Mouse (Mus musculus): ENCODE measurements around the gene Gm5741. TPM values are rescaled to one million over a fixed set of nuclear protein-coding genes. Genes with fewer than 3 reads are reported as not detected.

The Gm5741 gene
- polyA plus RNA-seq, 1 experiment from 2014 or later: not detected

DNA sequence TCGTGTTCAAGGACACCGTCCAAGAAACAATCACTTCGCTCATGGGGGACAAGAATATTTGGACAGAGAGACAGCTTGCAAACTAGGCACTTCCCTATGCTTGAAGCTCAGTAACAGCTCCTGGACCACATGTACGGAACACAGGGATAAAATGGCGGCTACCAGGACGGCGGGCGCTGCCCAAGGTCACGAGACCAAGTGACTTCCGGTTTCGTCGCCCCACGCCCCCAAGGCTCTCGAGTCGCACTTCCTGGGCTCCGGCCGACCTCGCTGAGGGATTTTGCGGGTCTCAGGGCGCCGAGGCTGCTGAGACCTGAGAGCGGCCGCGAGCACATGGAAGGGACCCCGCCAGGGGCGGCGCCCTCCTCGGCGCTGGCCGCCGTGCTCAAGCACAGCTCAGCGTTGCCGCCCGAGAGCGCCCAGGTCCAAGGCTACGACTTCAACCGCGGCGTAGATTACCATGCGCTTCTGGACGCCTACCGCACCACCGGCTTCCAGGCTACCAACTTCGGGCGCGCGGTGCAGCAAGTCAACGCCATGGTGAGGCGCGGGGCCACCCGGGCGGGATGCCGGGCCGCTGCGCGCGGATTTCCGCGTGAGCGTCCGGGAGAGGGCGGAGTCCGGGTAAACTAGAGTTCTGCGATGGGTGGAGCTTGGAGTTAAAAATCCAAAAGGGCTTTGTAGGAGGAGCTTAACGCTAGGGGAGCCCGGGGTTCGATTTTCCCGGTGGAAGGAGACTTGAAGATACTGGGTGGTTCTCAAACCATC is 3.9 kb upstream of the Gm5741 start, which contains the start of gene Dhps:
Gene Dhps, plus strand, starts transcription at position 244 of the 768 bp plus-strand sequence.
- Histone ChIP-seq H3K27me3 (replicated peaks; ENCODE audit: control insufficient read depth, insufficient read depth, low read length) (no peaks in the 10 kb centered on the region), H3K27ac (ENCODE audit: low read depth) (peak within 1 kb of the TSS; percentile 97), H3K36me3 (ENCODE audit: control insufficient read depth, insufficient read depth, low read length) (peaks cover 35% of the 10 kb centered on the region), H3K9ac (ENCODE audit: low read length) (peak within 1 kb of the TSS; percentile 93), H3K9me3 (ENCODE audit: control insufficient read depth, low read length) (no peaks in the 10 kb centered on the region), H3K4me3 (ENCODE audit: low read depth, low read length) (peak within 1 kb of the TSS; percentile 94), H3K4me2 (ENCODE audit: low read length) (peak within 1 kb of the TSS; percentile 79), H3K4me1 (replicated peaks; ENCODE audit: control insufficient read depth, insufficient read depth, low read length) (no peaks in the 10 kb centered on the region; the same call in 1 of the 2 replicates)
- WGBS: under 1% methylated on average over 68 of the region's 68 CpGs
- ATAC-seq (replicated peaks; ENCODE audit: low FRiP score, low TSS enrichment, low read depth) (peak; percentile 84), DNase-seq (ENCODE audit: low spot score) (peak; percentile 93)

DNA sequence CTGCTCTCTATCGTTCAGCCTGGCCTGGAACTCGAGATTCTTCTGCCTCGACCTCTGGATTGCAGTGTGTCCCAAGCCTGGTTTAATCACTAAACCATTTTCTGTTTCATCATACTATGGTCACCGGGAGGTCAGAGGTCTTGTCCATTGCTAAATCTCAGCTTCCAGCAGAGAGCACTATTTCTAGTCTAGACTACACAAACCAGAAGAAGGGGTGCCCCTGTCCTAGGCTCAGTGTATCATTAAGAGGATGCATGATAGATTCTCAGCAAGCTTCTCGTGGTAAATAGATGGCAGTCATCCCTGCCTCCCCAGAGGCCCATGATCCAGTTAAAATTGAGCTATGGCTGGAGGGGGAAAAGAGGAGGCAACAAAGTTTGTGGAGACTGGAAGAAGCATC is 3.3 kb upstream of the Gm5741 start:
- Histone ChIP-seq H3K9ac (ENCODE audit: low read length) (peak overlapping the region; percentile 93), H3K4me2 (ENCODE audit: low read length) (peak overlapping the region; percentile 79), H3K4me3 (ENCODE audit: low read depth, low read length) (peak overlapping the region; percentile 94), H3K9me3 (ENCODE audit: control insufficient read depth, low read length) (no peaks in the 10 kb centered on the region), H3K36me3 (ENCODE audit: control insufficient read depth, insufficient read depth, low read length) (peaks cover 35% of the 10 kb centered on the region), H3K4me1 (replicated peaks; ENCODE audit: control insufficient read depth, insufficient read depth, low read length) (no peaks in the 10 kb centered on the region; the same call in 1 of the 2 replicates), H3K27ac (ENCODE audit: low read depth) (peak overlapping the region; percentile 97), H3K27me3 (replicated peaks; ENCODE audit: control insufficient read depth, insufficient read depth, low read length) (no peaks in the 10 kb centered on the region)
- DNase-seq (ENCODE audit: low spot score) (no peak), ATAC-seq (replicated peaks; ENCODE audit: low FRiP score, low TSS enrichment, low read depth) (no peak)
- WGBS: 85% methylated on average over 5 of the region's 5 CpGs

- Histone ChIP-seq H3K9me3 (ENCODE audit: control insufficient read depth, low read length) (no peaks in the 10 kb centered on the region), H3K4me2 (ENCODE audit: low read length) (no peak overlapping the region), H3K27me3 (replicated peaks; ENCODE audit: control insufficient read depth, insufficient read depth, low read length) (no peaks in the 10 kb centered on the region), H3K4me1 (replicated peaks; ENCODE audit: control insufficient read depth, insufficient read depth, low read length) (no peaks in the 10 kb centered on the region), H3K4me3 (ENCODE audit: low read depth, low read length) (no peak overlapping the region), H3K9ac (ENCODE audit: low read length) (no peak overlapping the region), H3K27ac (ENCODE audit: low read depth) (no peak overlapping the region), H3K36me3 (ENCODE audit: control insufficient read depth, insufficient read depth, low read length) (peaks cover 19% of the 10 kb centered on the region; the same call in 1 of the 2 replicates)
- DNase-seq (ENCODE audit: low spot score): no peak
- 97% methylated on average over 2 of the region's 2 CpGs for WGBS
- ATAC-seq (replicated peaks; ENCODE audit: low FRiP score, low TSS enrichment, low read depth): no peak
Measured at GRCm38 (mm10) chr8:85067155-85067554, 627 bp downstream of the Gm5741 start.

GRCm38 (mm10) chr8:85065213-85065612 is 2.6 kb downstream of the Gm5741 start:
- H3K4me1 ChIP-seq (replicated peaks; ENCODE audit: control insufficient read depth, insufficient read depth, low read length): peaks cover 14% of the 10 kb centered on the region; the same call in 1 of the 2 replicates
- WGBS: 29% methylated on average over 2 of the region's 2 CpGs
- no peak overlapping the region for H3K4me3 ChIP-seq (ENCODE audit: low read depth, low read length)
- DNase-seq (ENCODE audit: low spot score) (no peak), ATAC-seq (replicated peaks; ENCODE audit: low FRiP score, low TSS enrichment, low read depth) (no peak)
- H3K4me2 ChIP-seq (ENCODE audit: low read length): no peak overlapping the region
- H3K9ac ChIP-seq (ENCODE audit: low read length): no peak overlapping the region
- no peaks in the 10 kb centered on the region for H3K27me3 ChIP-seq (replicated peaks; ENCODE audit: control insufficient read depth, insufficient read depth, low read length)
- no peaks in the 10 kb centered on the region for H3K9me3 ChIP-seq (ENCODE audit: control insufficient read depth, low read length)
- H3K27ac ChIP-seq (ENCODE audit: low read depth): no peak overlapping the region
- H3K36me3 ChIP-seq (ENCODE audit: control insufficient read depth, insufficient read depth, low read length): peaks cover 19% of the 10 kb centered on the region; the same call in 1 of the 2 replicates

GRCm38 (mm10) chr8:85062603-85063002 is 5.2 kb downstream of the Gm5741 start:
- DNase-seq (ENCODE audit: low spot score) (no peak), ATAC-seq (replicated peaks; ENCODE audit: low FRiP score, low TSS enrichment, low read depth) (no peak)
- Histone ChIP-seq H3K27me3 (replicated peaks; ENCODE audit: control insufficient read depth, insufficient read depth, low read length) (no peaks in the 10 kb centered on the region), H3K4me2 (ENCODE audit: low read length) (no peak overlapping the region), H3K4me3 (ENCODE audit: low read depth, low read length) (no peak overlapping the region), H3K27ac (ENCODE audit: low read depth) (no peak overlapping the region), H3K9ac (ENCODE audit: low read length) (no peak overlapping the region), H3K4me1 (replicated peaks; ENCODE audit: control insufficient read depth, insufficient read depth, low read length) (peaks cover 14% of the 10 kb centered on the region; the same call in 1 of the 2 replicates), H3K9me3 (ENCODE audit: control insufficient read depth, low read length) (no peaks in the 10 kb centered on the region), H3K36me3 (ENCODE audit: control insufficient read depth, insufficient read depth, low read length) (peaks cover 22% of the 10 kb centered on the region; the same call in 1 of the 2 replicates)
- WGBS: 96% methylated on average over 4 of the region's 4 CpGs

GRCm38 (mm10) chr8:85059879-85060616 is 7.7 kb downstream of the Gm5741 start, which contains the start of gene Fbxw9:
TSS of gene Fbxw9 (plus strand) at chr8:85060055.
- H3K9me3 ChIP-seq (ENCODE audit: control insufficient read depth, low read length): no peaks in the 10 kb centered on the region
- H3K4me2 ChIP-seq (ENCODE audit: low read length): peak within 1 kb of the TSS; percentile 94
- H3K4me3 ChIP-seq (ENCODE audit: low read depth, low read length): peak within 1 kb of the TSS; percentile 85
- ATAC-seq (replicated peaks; ENCODE audit: low FRiP score, low TSS enrichment, low read depth) (peak; percentile 89), DNase-seq (ENCODE audit: low spot score) (peak; percentile 97)
- H3K9ac ChIP-seq (ENCODE audit: low read length): peak within 1 kb of the TSS; percentile 69
- peaks cover 27% of the 10 kb centered on the region for H3K36me3 ChIP-seq (ENCODE audit: control insufficient read depth, insufficient read depth, low read length)
- H3K27me3 ChIP-seq (replicated peaks; ENCODE audit: control insufficient read depth, insufficient read depth, low read length): no peaks in the 10 kb centered on the region
- no peak within 1 kb of the TSS for H3K27ac ChIP-seq (ENCODE audit: low read depth)
- under 1% methylated on average over 52 of the region's 53 CpGs for WGBS
- peaks cover 14% of the 10 kb centered on the region; the same call in 1 of the 2 replicates for H3K4me1 ChIP-seq (replicated peaks; ENCODE audit: control insufficient read depth, insufficient read depth, low read length)

- WGBS: 81% methylated on average over 7 of the region's 7 CpGs
- peaks cover 47% of the 10 kb centered on the region for H3K36me3 ChIP-seq (ENCODE audit: control insufficient read depth, insufficient read depth, low read length)
- no peak overlapping the region for H3K4me3 ChIP-seq (ENCODE audit: low read depth, low read length)
- no peak overlapping the region for H3K4me2 ChIP-seq (ENCODE audit: low read length)
- no peaks in the 10 kb centered on the region for H3K9me3 ChIP-seq (ENCODE audit: control insufficient read depth, low read length)
- ATAC-seq (replicated peaks; ENCODE audit: low FRiP score, low TSS enrichment, low read depth) (no peak), DNase-seq (ENCODE audit: low spot score) (no peak)
- H3K4me1 ChIP-seq (replicated peaks; ENCODE audit: control insufficient read depth, insufficient read depth, low read length): peaks cover 14% of the 10 kb centered on the region; the same call in 1 of the 2 replicates
- no peak overlapping the region for H3K27ac ChIP-seq (ENCODE audit: low read depth)
- no peak overlapping the region for H3K9ac ChIP-seq (ENCODE audit: low read length)
- no peaks in the 10 kb centered on the region for H3K27me3 ChIP-seq (replicated peaks; ENCODE audit: control insufficient read depth, insufficient read depth, low read length)
Measured at GRCm38 (mm10) chr8:85057367-85057766, 10.4 kb downstream of the Gm5741 start.

DNA sequence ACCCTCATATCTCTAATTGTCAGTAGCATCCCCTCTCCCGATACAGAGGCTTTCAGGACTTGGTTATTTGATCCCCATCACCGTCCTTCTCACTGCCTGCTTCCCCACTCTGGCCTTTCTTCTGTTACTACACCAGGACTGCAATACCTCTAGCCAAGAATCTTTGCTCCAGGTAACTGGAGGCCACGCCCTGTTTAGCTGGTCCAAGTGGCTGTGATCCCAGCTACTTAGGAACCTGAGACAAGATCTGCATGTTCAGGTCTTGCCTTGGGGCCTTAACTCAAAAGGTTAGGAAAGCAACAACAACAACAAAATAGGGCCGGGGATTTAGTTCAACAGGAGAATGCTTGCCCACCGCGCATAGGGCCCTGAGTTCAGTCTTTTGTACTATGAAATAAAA is 24.2 kb downstream of the Gm5741 start:
- Histone ChIP-seq H3K27me3 (replicated peaks; ENCODE audit: control insufficient read depth, insufficient read depth, low read length) (no peaks in the 10 kb centered on the region), H3K4me3 (ENCODE audit: low read depth, low read length) (no peak overlapping the region), H3K4me1 (replicated peaks; ENCODE audit: control insufficient read depth, insufficient read depth, low read length) (peaks cover 6% of the 10 kb centered on the region), H3K9ac (ENCODE audit: low read length) (no peak overlapping the region), H3K9me3 (ENCODE audit: control insufficient read depth, low read length) (no peaks in the 10 kb centered on the region), H3K27ac (ENCODE audit: low read depth) (no peak overlapping the region), H3K36me3 (ENCODE audit: control insufficient read depth, insufficient read depth, low read length) (peaks cover 87% of the 10 kb centered on the region), H3K4me2 (ENCODE audit: low read length) (no peak overlapping the region)
- DNase-seq (ENCODE audit: low spot score) (no peak), ATAC-seq (replicated peaks; ENCODE audit: low FRiP score, low TSS enrichment, low read depth) (no peak)
- WGBS: 94% methylated on average over 6 of the region's 6 CpGs
